Mouse (Mus musculus) frontal cortex, adult 2 months (tissue): ENCODE data around the gene Cfl2. TPM values are rescaled to one million over a fixed set of nuclear protein-coding genes. Genes with fewer than 3 reads are reported as not detected.
A peak's percentile ranks its signal among the peaks of the same experiment; 100 is the strongest.
"Not testable (repeated sequence)": the region's sequence is repeated elsewhere in the genome, so short reads cannot be mapped to it uniquely, and the experiment has no call there.

ENCODE experiments used
- DNase-seq, 2 experiments: peaks; one replicate each; pipeline ENCODE4 v3.0.0; 2022; ENCODE audit warnings: low spot score in 1 of 2; ENCODE audit errors: extremely low spot score in 1 of 2
- polyA plus RNA-seq: library from polyadenylated mRNA; depleted of rRNA; stranded (reverse); fragments of >200 nt; gene quantifications from 2 replicates; pipeline ENCODE4 v1.2.3, GENCODE M21; 2012; rRNA removed

Gene Cfl2
- polyA plus RNA-seq, 1 experiment, result 65.5 TPM

DNA sequence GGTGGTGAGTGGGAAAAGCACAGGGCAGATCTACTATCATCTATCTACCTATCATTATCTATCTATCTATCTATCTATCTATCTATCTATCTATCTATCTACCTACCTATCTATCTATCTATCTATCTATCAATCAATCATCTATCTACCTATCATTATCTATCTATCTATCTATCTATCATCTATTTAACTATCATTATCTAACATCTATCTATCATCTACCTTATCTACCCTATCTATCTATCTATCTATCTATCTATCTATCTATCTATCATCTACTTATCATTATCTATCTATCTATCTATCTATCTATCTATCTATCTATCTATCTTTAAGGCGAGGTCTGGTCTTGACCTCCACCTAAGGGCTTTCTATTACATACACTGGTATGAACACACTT is 30.8 kb downstream of the Cfl2 start:
- not testable (repeated sequence) for DNase-seq

DNA sequence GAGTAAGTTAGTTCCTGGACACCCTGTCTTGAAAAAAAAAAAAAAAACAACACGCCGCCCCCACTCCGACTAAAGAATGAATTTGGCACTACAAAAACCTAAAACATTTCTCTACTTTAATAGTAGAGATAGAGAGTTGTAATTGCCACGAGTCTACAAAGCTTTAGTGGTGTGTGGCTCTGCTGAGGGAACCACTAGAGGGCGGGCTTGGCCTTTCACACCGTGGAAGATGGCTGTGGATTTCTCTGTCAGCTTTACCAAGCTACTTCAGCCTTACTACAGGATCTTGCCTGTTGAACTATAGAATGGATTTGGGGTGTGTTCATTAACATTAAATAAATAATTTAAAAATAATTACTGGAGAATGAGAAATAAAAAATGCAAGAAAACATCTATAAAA is 32.1 kb downstream of the Cfl2 start:
- peak; percentile 50 to 92 for DNase-seq

DNA sequence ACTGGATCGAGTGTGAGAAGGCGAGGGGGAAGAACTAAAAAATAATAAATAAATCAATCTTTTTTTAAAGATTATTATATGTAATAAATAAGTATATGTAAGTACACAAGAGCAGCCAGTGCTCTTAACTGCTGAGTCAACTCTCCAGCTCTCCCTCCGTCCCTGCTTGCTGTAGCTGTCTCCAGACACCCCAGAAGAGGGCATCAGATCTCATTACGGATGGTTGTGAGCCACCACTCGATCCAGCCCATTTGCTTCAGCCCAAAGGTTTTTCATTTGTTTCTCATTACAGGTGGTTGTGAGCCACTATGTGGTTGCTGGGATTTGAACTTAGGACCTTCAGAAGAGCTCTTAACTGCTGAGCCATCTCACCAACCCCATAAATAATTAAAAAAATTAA is 32.8 kb downstream of the Cfl2 start:
- no peak for DNase-seq

DNA sequence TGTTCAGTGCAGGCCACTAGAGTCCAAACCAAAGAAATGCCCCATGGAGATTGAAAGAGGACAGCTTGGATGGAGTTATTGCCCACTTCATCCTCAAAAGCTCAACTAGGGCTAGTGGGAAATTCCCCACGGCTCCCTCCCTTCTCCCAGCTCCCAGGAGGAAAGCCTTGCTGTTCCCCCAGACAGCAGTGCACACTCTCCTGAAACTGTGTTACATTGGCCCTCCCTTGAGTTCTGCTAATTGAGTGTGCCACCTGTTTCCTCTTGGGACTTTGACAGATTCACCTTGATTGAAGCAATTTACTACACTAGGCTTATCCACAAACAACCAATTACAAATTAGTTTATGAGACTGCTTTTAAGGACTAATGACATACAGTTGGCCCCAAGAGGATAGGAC is 34.6 kb downstream of the Cfl2 start:
- no peak for DNase-seq

DNA sequence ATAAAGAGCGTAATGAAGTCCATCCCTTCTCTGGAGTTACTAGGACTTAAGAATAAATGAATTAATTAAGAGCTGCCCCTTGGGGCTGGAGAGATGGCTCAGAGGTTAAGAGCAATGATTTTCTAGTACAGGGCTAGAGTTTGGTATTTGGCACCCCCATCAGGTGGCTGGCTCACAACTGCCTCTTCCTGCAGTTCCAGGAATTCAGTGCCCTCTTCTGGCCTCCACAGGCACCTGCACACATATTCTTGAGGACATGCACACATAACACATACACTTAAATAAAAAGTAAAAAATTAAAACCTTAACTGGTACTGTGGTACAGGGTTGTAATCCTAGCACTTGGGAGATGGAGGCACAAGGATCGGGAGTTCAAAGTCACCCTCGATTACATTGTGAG is 37.5 kb downstream of the Cfl2 start:
- no peak for DNase-seq

DNA sequence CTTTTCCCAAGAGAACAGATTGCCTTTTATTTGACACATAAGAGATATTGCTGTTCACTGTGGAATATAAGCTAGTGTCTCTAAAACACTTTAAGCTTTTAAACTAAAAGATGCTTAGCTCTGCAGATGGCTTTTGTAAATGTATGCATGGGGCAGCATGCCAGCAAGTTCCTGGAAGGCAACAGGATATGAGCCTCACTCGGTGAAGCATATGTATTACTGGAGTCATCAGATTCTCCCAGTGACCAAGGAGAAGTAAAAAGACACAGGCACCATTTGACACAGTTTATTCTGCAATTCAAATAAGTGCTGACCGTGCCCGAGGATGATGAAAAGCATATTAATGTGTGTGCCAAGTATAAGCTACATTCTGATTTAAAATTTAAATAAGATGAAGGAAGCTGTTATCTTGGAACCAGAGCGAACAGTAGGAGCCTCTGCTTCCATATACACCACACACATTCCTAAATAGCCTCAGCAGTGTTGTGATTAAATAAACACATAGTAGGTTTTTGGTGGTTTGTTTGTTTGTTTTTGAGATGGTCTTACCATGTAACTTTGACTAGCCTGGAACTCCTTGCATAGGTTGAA is 39.7 kb downstream of the Cfl2 start:
- DNase-seq, result peak; percentile 65 to 88

DNA sequence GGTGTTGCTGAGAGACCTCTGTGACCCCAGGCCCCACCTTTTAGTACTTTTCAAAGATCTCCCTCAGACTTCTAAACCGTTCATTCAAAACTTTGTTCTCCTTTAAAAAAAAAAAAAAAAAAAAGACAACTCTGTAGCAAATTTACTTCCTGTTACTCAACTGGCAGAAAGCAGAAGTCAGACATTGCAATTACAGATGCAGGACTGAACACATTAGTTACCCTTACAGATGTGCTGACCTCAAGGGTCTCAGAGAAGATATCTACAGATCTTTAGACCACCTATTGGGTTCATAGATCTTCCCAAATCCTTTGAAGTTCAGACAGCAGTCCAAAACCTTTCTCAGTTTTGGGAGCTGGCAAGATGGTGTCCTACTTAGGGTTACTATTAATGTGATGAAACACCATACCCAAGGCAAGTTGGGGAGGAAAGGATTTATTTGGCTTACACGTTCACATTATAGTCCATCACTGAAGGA is 42.0 kb downstream of the Cfl2 start:
- no peak for DNase-seq

DNA sequence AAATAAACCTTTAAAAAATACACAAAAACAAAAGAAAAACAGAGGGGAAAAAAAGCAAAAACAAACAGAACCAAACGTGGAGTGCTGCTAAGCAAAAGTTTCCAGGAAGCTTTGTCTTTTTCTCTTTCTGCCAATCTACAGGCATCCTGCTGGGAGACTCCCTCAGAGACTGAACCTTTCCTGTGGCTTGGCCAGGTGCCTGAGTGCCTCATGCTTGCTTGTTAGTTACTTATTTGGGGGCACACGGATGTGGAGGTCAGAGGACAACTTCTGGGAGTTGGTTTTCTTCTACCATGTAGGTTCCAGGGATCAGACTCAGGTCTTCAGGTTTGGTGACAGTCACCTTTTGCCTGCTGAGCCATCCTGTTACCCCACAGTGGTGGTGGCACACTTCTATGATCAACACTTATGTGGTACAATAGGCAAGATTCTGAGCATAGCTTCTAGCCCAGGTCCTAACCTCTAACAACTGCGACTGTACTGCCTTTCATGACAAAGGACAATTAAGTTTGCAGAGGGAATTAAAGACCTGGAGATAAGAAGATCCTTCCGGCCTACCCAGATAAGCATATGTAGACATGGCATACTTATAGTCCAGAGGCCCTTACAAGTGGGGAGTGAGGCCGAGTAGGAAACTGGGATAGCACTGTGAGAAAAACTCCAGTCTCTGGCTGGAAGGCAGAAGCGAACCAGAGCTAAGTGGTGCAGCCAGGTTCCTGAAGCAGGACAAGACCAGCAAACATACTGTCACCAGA is 43.3 kb downstream of the Cfl2 start:
- no peak for DNase-seq

DNA sequence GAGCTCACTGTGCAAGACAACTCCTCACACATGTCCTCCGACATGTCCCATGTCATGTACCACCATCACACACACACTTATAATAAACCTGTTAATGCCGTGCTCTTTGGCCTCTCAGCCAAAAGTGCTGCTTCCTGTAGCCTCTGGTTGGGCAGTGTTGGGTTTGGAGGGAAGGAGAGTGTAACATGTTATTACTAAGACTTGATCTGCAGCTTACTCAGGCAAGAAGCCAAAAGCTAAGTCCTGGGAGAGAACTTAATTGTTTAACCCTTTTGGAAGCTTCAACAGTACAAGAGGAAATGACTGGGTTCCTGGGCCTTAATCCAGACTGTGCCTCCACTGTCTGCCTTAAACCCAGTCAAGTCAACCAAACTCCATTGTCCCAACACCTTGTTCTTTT is 52.5 kb downstream of the Cfl2 start:
- DNase-seq, result no peak

Other genes with a start within 250 kb of the Cfl2 start
- gene Sptssa, start 206.3 kb downstream of the Cfl2 start, polyA plus RNA-seq, result 55.3 and 56.0 TPM in 2 replicates
- gene Eapp, start 167.0 kb downstream of the Cfl2 start, polyA plus RNA-seq, result 26.9 and 30.2 TPM in 2 replicates
- 39.4 and 48.0 TPM in 2 replicates for gene Snx6, start 67.2 kb downstream of the Cfl2 start, polyA plus RNA-seq
- gene Gm20403, start 123.7 kb upstream of the Cfl2 start, polyA plus RNA-seq, result not detected in 2 replicates
- gene Baz1a, start 151.5 kb upstream of the Cfl2 start, polyA plus RNA-seq, result 2.2 TPM in 2 replicates
- gene 2700097O09Rik, start 217.2 kb upstream of the Cfl2 start, polyA plus RNA-seq, result 22.5 and 23.9 TPM in 2 replicates
- gene Srp54a, start 217.4 kb upstream of the Cfl2 start, polyA plus RNA-seq, result 68.2 and 87.6 TPM in 2 replicates